Mouse (Mus musculus): ENCODE data around the gene Ndufv2.

DNA sequence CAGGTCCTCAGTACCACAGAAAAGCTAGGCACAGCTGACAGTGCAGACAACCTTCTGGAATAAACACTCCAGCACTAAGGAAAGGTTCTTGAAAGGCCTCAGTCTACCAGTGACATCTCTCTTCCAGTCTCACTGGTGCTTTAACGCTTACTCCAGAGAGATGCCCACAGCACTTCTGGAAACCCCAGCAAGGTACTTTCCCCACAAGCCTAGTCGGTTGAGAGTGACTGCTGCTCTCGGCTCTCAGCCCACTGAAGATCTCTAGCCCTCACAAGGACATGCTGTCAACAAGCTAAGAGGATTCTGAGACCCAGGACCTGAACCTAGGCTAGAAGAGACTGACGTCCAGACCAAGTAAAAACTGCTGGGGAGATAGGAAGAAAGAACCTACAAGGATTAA lies 36.2 kb downstream of the Ndufv2 start:
- TF ChIP-seq MAFK (IDR thresholded peaks at IDR 0.05; ENCODE audit: insufficient read depth, low read depth, low read length), result no peak
- no peak for TF ChIP-seq ZNF384 (IDR thresholded peaks at IDR 0.05; ENCODE audit: low read depth, low read length)
- no peak for TF ChIP-seq CHD2 (IDR thresholded peaks at IDR 0.05; ENCODE audit: low read depth, low read length)
- TF ChIP-seq ZC3H11A (IDR thresholded peaks at IDR 0.05; ENCODE audit: borderline replicate concordance, low read depth, low read length), result no peak
- TF ChIP-seq HCFC1 (IDR thresholded peaks at IDR 0.05; ENCODE audit: borderline replicate concordance, insufficient read depth, low read length), result no peak
